Mouse (Mus musculus): ENCODE data around the gene Gm4450.
"Not testable (repeated sequence)": the region's sequence is repeated elsewhere in the genome, so short reads cannot be mapped to it uniquely, and the experiment has no call there.

The Gm4450 gene

DNA sequence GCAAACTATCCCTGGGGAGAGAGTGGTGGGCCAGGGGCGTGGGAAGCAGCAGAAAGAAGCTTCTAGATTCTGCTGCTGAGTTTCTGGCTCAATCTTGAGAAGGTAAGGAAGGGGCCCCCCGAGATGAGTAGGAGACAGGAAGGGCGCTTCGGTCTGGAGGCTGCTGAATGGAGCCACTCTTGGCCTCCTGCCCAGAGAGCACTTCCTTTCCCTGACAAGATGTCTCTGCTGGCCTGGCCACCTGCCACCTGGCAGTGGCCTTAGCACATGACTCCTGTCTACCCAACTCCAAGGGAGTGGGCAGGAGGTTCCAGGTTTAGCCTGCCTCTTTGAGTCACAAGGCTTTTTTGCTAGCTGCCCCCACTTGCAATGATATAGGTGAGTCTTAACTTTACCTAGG is 39.6 kb downstream of the Gm4450 start:
- peak; percentile 44 for DNase-seq (ENCODE audit: low spot score)

DNA sequence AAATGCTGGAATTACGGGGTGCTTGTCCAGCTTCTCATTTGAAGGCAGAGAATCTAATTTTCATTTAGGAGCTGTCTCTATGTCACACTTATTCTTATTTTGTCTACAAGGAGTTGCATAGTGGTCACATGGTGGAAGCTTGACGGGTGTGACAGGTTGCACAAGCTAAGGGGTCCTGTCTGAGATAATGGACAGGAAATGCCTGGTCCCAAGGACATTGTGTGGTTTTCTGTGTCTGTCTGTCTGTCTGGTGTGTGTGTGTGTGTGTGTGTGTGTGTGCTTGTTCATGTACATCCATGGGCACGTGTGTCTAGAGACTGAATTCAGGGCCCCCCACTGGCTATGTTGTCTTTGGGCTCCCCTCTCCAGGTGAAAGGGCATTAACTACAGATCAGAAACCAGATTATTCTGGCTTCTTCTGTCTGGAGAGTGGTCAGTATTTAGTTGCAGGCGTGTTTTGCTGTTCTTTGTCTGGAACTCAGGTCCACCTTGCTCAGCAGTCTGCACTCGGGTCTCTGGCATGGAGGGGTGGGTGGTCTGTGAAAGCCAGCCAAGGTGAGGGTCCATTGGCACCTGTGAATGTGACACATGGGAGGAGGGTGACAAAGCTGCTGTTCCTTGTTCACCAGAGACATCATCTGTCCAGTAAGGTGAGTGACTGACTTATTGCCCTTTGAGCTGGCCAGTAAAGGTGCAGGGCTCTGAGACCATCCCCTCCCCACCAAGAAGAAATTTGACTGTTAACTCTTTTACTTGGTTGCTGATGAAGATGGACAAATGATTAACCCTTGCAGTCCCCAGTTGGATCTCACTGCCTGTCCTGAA is 40.3 kb downstream of the Gm4450 start:
- no peak for DNase-seq (ENCODE audit: low spot score)

DNA sequence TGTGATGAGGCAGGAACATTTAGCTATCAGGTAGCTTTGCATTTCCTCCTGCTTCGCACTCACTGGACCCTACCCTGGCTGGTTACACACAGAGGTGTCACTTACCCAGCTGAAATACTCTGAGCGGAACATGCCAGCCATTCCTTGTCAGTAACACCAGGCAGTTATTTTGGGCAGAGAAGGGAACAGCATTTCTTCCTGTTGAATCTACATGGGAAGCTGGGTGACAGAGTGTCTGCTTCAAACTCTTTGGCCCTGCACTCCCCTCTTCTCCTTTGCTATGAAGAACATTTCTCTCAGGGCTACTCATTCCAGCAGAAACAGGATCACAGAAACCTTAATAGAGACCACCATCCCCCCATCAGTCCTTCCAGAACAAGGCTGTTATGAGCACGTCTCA is 42.6 kb downstream of the Gm4450 start:
- no peak for DNase-seq (ENCODE audit: low spot score)

DNA sequence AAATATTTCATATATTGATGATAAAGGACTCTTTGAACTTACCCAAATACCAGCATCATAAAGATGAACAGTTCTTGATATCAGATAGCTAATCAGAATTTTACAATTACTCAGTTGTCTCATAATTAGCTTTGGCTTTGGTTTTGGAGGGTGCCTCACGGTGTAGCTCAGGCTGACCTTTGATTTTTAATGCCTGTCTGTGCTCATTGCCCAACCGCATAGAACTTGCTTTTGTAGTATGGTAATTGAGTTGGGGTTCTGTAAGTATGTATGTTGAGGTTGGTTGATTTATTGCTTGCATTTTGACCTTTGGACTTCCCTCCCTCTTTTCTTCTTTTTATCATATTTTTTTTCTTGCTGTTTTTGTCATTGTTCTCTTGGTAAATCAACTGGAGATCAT is 43.2 kb downstream of the Gm4450 start:
- no peak for DNase-seq (ENCODE audit: low spot score)

DNA sequence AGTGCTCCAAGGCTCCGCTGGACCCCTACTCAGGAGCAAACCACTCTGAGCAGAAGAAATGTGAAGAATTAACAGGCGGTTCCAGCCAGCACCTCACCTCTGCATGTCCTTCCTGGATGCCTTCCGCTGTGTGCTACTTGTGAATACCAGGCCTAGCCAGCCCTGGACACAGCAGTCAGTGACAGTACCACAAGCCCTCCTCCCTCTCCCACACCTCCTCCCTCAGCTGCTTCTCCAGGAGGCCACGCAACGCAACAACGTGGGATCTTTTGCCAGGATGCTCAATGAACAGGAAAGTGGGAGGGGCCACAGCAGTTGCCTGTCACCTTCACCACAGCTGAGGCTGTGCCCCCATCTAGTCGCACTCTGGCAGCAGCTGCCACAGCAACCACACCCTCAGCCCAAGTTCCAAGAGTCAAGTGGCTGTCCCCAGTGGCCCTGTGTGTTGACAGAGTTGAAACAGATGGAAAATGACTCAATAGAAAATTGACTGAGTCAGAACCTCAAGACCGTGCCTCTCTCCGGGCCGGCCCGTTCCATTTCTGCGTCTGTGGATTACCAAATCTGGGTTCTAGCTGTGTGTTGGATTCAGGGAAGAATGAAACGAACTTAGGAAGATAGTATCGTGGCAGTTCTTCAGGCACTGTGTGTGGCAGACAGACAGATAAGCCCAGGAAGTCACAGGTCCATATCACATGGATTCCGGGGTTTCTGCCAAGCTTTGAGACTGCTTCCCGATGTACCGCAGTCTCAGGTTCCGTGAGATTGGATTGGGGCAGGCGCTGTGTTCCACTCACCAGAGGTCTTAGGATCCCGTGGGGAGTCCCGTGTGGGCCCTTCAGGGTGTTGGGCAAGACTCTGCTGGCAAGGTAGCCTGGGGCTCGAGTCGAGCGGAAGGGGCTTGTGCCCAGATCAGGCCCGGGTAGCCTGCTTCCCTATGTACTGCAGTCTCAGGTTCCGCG is 46.0 kb downstream of the Gm4450 start:
- not testable (repeated sequence) for DNase-seq (ENCODE audit: low spot score)

DNA sequence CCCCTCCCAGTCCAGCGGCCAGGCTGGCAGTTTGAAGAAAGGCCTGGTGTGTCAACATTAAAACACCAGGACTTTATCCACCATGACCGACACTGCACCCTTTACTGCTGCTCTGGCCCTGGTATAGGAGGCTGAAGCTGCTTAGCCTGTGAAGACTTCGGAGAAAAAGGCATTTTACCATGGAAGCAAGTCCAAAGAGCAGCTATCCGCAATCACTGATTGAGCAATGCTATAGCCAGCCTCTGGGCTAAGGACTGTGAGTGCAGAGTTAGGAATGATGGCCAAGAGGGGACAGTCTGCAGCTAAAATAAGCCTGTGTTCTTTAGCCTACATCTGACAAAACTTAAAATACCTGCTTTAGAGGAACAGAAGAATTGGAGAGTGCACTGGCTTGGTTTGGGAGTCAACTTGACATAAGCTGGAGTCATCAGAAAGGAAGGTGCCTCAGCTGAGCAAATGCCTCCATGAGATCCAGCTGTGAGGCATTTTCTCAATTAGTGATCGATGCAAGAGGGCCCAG is 49.6 kb downstream of the Gm4450 start:
- not testable (repeated sequence) for DNase-seq (ENCODE audit: low spot score)

DNA sequence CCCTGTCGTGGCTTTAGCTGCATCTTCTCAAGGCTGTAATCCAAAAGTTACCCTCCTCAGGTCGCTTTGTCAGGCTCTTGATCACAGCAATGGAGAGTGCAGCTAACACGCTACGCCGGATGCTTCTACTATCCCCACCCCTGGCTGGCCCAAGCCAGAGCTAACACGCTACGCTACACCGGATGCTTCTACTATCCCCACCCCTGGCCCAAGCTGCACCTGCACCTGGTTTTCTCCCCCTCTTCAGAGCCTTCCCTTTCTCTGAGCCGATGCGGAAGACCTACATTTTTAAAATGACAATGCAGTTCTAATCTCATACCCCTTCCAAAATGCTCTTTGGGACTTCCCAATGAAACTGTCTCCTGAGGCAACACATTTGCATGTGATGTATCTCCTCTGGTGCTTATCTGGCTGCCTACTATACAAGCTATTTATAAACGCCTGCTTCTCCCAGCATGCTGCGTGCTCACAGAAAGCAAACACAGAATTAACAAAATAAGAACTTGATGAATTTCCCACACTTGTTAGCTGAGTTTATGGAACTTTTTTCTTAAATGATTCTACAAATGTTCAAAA is 50.3 kb downstream of the Gm4450 start:
- DNase-seq (ENCODE audit: low spot score): not testable (repeated sequence)

DNA sequence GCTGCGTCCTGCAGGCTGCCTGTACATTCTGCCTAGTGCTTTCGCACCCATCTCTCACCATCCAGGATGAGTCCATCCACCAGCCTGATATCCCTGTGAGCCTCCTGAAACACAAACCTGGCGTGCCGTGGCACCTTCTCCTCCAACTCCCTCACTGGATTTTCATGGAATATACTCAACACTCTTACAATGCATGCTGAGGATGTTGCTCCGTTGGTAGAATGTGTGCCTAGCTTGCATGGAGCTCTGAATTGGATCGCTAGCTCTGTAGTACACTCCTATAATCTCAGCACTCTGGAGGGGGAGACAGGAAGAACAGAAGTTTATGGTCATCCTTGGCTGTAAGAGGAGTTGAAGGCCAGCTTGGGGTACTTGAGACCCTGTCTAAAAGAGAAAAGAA is 51.0 kb downstream of the Gm4450 start:
- DNase-seq (ENCODE audit: low spot score): not testable (repeated sequence)

DNA sequence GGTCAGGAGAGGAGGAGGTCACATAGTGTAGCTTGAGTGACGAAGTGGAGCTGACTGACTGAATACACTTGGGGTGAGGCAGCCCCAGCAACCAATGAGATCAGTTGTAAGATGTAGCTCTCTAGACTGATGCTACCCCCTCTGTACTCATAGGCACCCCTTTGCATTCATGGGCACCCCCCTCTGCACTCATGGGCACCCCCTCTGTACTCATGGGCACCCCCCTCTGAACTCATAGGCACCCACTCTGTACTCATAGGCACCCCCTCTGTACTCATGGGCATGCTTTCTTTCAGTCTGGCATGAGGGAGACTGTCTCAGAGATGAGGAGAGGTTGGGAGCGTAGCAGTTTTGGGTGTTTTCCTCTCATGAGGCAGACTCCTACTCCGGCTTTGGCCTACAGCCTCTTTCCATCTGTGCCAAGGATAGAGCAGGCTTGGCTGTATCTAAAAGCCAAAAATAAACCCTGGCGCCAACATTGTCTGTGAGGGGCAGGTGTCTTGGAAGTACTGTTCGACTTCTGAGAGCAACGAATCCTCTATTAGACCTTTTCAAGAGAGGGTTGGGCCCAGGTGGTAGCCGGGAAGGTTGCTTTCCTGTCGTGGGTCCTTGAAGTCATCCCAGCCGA is 52.5 kb downstream of the Gm4450 start:
- not testable (repeated sequence) for DNase-seq (ENCODE audit: low spot score)

Measured in MN1 (cell line).